Mouse (Mus musculus): ENCODE measurements around the gene Chst14.

DNA sequence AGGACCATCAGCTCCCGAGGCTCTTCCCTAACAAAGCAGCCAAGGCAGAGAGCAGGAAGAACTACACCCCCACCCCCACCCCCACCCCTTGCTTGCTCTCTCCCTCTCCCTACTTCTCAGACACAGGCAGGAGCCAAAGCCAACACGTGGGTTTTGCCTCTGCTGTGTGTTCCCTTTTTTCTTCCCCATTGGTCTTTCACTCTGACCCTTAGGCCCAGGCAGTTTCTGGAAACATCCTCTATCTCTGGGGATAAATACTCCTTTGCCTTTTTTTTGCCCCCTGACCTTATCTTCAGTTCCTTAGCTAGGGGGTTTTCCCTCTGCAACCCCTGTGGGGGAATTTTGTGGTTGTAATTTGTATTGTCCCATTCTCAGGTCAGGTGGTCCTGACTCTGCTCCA is 33.3 kb downstream of the Chst14 start:
- no peak for TF ChIP-seq CTCF (IDR thresholded peaks at IDR 0.05; ENCODE audit: control insufficient read depth, insufficient read depth, low read length)
- no peak for TF ChIP-seq POLR2A (IDR thresholded peaks at IDR 0.05; ENCODE audit: borderline replicate concordance, control insufficient read depth, low read depth, low read length)

Data from bone marrow, adult 2 months (tissue).